Mouse (Mus musculus): ENCODE data around the gene Entpd1. TPM values are rescaled to one million over a fixed set of nuclear protein-coding genes. Genes with fewer than 3 reads are reported as not detected.

Gene Entpd1
- polyA plus RNA-seq (2014; fragmentation: Nextera tagmentation; extraction: Ambion mirVana) = 13.1 and 15.9 TPM in 2 replicates

GRCm38 (mm10) chr19:40611830-40612506 lies at the start of gene Entpd1, which contains the start of gene Tctn3:
Gene Entpd1 (plus strand): TSS chr19:40612366.
Gene Tctn3 (minus strand): TSS chr19:40612233.
- Histone ChIP-seq H3K36me3 (ENCODE audit: control insufficient read depth, insufficient read depth, low read length) (no peaks in the 10 kb centered on the region), H3K4me1 (ENCODE audit: control insufficient read depth, insufficient read depth, low read length) (peaks cover 4% of the 10 kb centered on the region; the same call in 1 of the 2 replicates), H3K4me2 (peak within 1 kb of the TSS; percentile 91), H3K27ac (ENCODE audit: low read depth, low read length) (no peak within 1 kb of the TSS), H3K9me3 (replicated peaks; ENCODE audit: control insufficient read depth, low read length) (no peaks in the 10 kb centered on the region), H3K9ac (ENCODE audit: low read depth, low read length) (peak within 1 kb of the TSS; percentile 71), H3K4me3 (ENCODE audit: low read depth, low read length) (peak within 1 kb of the TSS; percentile 74), H3K27me3 (ENCODE audit: control insufficient read depth, insufficient read depth, low read length) (peaks cover 3% of the 10 kb centered on the region; the same call in 1 of the 2 replicates)
- 0% methylated on average over 45 of the region's 45 CpGs for WGBS (ENCODE audit: insufficient replicate concordance)
- ATAC-seq (replicated peaks; ENCODE audit: insufficient number of reproducible peaks, low FRiP score, low TSS enrichment) = peak; percentile 100

- Histone ChIP-seq H3K4me1 (ENCODE audit: control insufficient read depth, insufficient read depth, low read length) (no peaks in the 10 kb centered on the region), H3K36me3 (ENCODE audit: control insufficient read depth, insufficient read depth, low read length) (peaks cover 33% of the 10 kb centered on the region), H3K4me3 (ENCODE audit: low read depth, low read length) (no peak overlapping the region), H3K27ac (ENCODE audit: low read depth, low read length) (no peak overlapping the region), H3K4me2 (no peak overlapping the region), H3K9ac (ENCODE audit: low read depth, low read length) (no peak overlapping the region), H3K9me3 (replicated peaks; ENCODE audit: control insufficient read depth, low read length) (no peaks in the 10 kb centered on the region; the same call in 1 of the 2 replicates), H3K27me3 (ENCODE audit: control insufficient read depth, insufficient read depth, low read length) (no peaks in the 10 kb centered on the region)
- ATAC-seq (replicated peaks; ENCODE audit: insufficient number of reproducible peaks, low FRiP score, low TSS enrichment) = peak; percentile 52; the same call in 1 of the 2 replicates
- WGBS (ENCODE audit: insufficient replicate concordance) = 59% methylated on average over 10 of the region's 10 CpGs
Measured at GRCm38 (mm10) chr19:40563880-40564645, 48.1 kb upstream of the Entpd1 start.

- 88% methylated on average over 3 of the region's 3 CpGs for WGBS (ENCODE audit: insufficient replicate concordance)
- Histone ChIP-seq H3K4me1 (ENCODE audit: control insufficient read depth, insufficient read depth, low read length) (no peaks in the 10 kb centered on the region), H3K9me3 (replicated peaks; ENCODE audit: control insufficient read depth, low read length) (peaks cover 11% of the 10 kb centered on the region), H3K4me2 (no peak overlapping the region), H3K27ac (ENCODE audit: low read depth, low read length) (no peak overlapping the region), H3K9ac (ENCODE audit: low read depth, low read length) (no peak overlapping the region), H3K27me3 (ENCODE audit: control insufficient read depth, insufficient read depth, low read length) (no peaks in the 10 kb centered on the region), H3K36me3 (ENCODE audit: control insufficient read depth, insufficient read depth, low read length) (peaks cover 49% of the 10 kb centered on the region), H3K4me3 (ENCODE audit: low read depth, low read length) (no peak overlapping the region)
- no peak for ATAC-seq (replicated peaks; ENCODE audit: insufficient number of reproducible peaks, low FRiP score, low TSS enrichment)
Measured at GRCm38 (mm10) chr19:40567616-40568015, 44.5 kb upstream of the Entpd1 start.

GRCm38 (mm10) chr19:40570726-40571125 lies 41.4 kb upstream of the Entpd1 start:
- Histone ChIP-seq H3K4me1 (ENCODE audit: control insufficient read depth, insufficient read depth, low read length) (no peaks in the 10 kb centered on the region), H3K4me3 (ENCODE audit: low read depth, low read length) (no peak overlapping the region), H3K4me2 (no peak overlapping the region), H3K36me3 (ENCODE audit: control insufficient read depth, insufficient read depth, low read length) (peaks cover 56% of the 10 kb centered on the region), H3K9me3 (replicated peaks; ENCODE audit: control insufficient read depth, low read length) (peaks cover 11% of the 10 kb centered on the region), H3K27ac (ENCODE audit: low read depth, low read length) (no peak overlapping the region), H3K27me3 (ENCODE audit: control insufficient read depth, insufficient read depth, low read length) (no peaks in the 10 kb centered on the region), H3K9ac (ENCODE audit: low read depth, low read length) (no peak overlapping the region)
- WGBS (ENCODE audit: insufficient replicate concordance) = 91% methylated on average over 9 of the region's 9 CpGs
- ATAC-seq (replicated peaks; ENCODE audit: insufficient number of reproducible peaks, low FRiP score, low TSS enrichment) = no peak

- Histone ChIP-seq H3K27ac (ENCODE audit: low read depth, low read length) (no peak overlapping the region), H3K27me3 (ENCODE audit: control insufficient read depth, insufficient read depth, low read length) (no peaks in the 10 kb centered on the region), H3K4me1 (ENCODE audit: control insufficient read depth, insufficient read depth, low read length) (no peaks in the 10 kb centered on the region), H3K4me3 (ENCODE audit: low read depth, low read length) (no peak overlapping the region), H3K9me3 (replicated peaks; ENCODE audit: control insufficient read depth, low read length) (peaks cover 4% of the 10 kb centered on the region), H3K9ac (ENCODE audit: low read depth, low read length) (no peak overlapping the region), H3K36me3 (ENCODE audit: control insufficient read depth, insufficient read depth, low read length) (peaks cover 37% of the 10 kb centered on the region), H3K4me2 (no peak overlapping the region)
- ATAC-seq (replicated peaks; ENCODE audit: insufficient number of reproducible peaks, low FRiP score, low TSS enrichment) = no peak
- 72% methylated on average over 5 of the region's 5 CpGs for WGBS (ENCODE audit: insufficient replicate concordance)
Measured at GRCm38 (mm10) chr19:40575438-40575837, 36.7 kb upstream of the Entpd1 start.

- Histone ChIP-seq H3K4me2 (no peak overlapping the region), H3K27me3 (ENCODE audit: control insufficient read depth, insufficient read depth, low read length) (no peaks in the 10 kb centered on the region), H3K9ac (ENCODE audit: low read depth, low read length) (no peak overlapping the region), H3K36me3 (ENCODE audit: control insufficient read depth, insufficient read depth, low read length) (peaks cover 20% of the 10 kb centered on the region), H3K4me1 (ENCODE audit: control insufficient read depth, insufficient read depth, low read length) (peaks cover 10% of the 10 kb centered on the region), H3K9me3 (replicated peaks; ENCODE audit: control insufficient read depth, low read length) (no peaks in the 10 kb centered on the region), H3K27ac (ENCODE audit: low read depth, low read length) (no peak overlapping the region), H3K4me3 (ENCODE audit: low read depth, low read length) (no peak overlapping the region)
- ATAC-seq (replicated peaks; ENCODE audit: insufficient number of reproducible peaks, low FRiP score, low TSS enrichment) = no peak
- 65% methylated on average over 2 of the region's 2 CpGs for WGBS (ENCODE audit: insufficient replicate concordance)
Measured at GRCm38 (mm10) chr19:40580902-40581301, 31.3 kb upstream of the Entpd1 start.

GRCm38 (mm10) chr19:40581662-40582061 lies 30.5 kb upstream of the Entpd1 start:
- peaks cover 13% of the 10 kb centered on the region for H3K36me3 ChIP-seq (ENCODE audit: control insufficient read depth, insufficient read depth, low read length)
- no peaks in the 10 kb centered on the region for H3K9me3 ChIP-seq (replicated peaks; ENCODE audit: control insufficient read depth, low read length)
- ATAC-seq (replicated peaks; ENCODE audit: insufficient number of reproducible peaks, low FRiP score, low TSS enrichment) = 0 out of 2 replicates have a peak, but pooled peaks have one; percentile 36
- 0 out of 2 replicates have a peak overlapping the region, but pooled peaks have one; percentile 29 for H3K27ac ChIP-seq (ENCODE audit: low read depth, low read length)
- no peak overlapping the region for H3K4me3 ChIP-seq (ENCODE audit: low read depth, low read length)
- no peak overlapping the region for H3K9ac ChIP-seq (ENCODE audit: low read depth, low read length)
- peaks cover 11% of the 10 kb centered on the region for H3K4me1 ChIP-seq (ENCODE audit: control insufficient read depth, insufficient read depth, low read length)
- 42% methylated on average over 5 of the region's 5 CpGs for WGBS (ENCODE audit: insufficient replicate concordance)
- H3K4me2 ChIP-seq = no peak overlapping the region
- no peaks in the 10 kb centered on the region for H3K27me3 ChIP-seq (ENCODE audit: control insufficient read depth, insufficient read depth, low read length)

GRCm38 (mm10) chr19:40586908-40587307 lies 25.3 kb upstream of the Entpd1 start:
- WGBS (ENCODE audit: insufficient replicate concordance) = 46% methylated on average over 7 of the region's 7 CpGs
- Histone ChIP-seq H3K4me2 (peak overlapping the region; percentile 85), H3K36me3 (ENCODE audit: control insufficient read depth, insufficient read depth, low read length) (peaks cover 2% of the 10 kb centered on the region; the same call in 1 of the 2 replicates), H3K9ac (ENCODE audit: low read depth, low read length) (no peak overlapping the region), H3K27me3 (ENCODE audit: control insufficient read depth, insufficient read depth, low read length) (no peaks in the 10 kb centered on the region), H3K4me3 (ENCODE audit: low read depth, low read length) (peak overlapping the region; percentile 66), H3K9me3 (replicated peaks; ENCODE audit: control insufficient read depth, low read length) (no peaks in the 10 kb centered on the region), H3K4me1 (ENCODE audit: control insufficient read depth, insufficient read depth, low read length) (peaks cover 15% of the 10 kb centered on the region), H3K27ac (ENCODE audit: low read depth, low read length) (no peak overlapping the region)
- no peak for ATAC-seq (replicated peaks; ENCODE audit: insufficient number of reproducible peaks, low FRiP score, low TSS enrichment)

Measured in heart, embryonic 11.5 days (tissue).